Mouse (Mus musculus) CH12.LX (cell line): ENCODE data around the gene Padi3. TPM values are rescaled to one million over a fixed set of nuclear protein-coding genes. Genes with fewer than 3 reads are reported as not detected.

ENCODE experiments used
- DNase-seq: peaks from one replicate; pipeline ENCODE4 v3.0.0-alpha.2; 2013; ENCODE audit errors: extremely low read depth
- H3K27ac ChIP-seq: 2 replicates; pipeline ENCODE4 v1.5.1; 2012; ENCODE audit warnings: low read depth, mild to moderate bottlenecking, control low read depth, moderate library complexity; ENCODE audit not compliant: insufficient read depth
- H3K27me3 ChIP-seq: replicated peaks from 2 replicates; pipeline ENCODE3; 2012; ENCODE audit warnings: inconsistent platforms
- H3K36me3 ChIP-seq, 2 experiments: replicated peaks in 1 of 2; 2 replicates each; pipeline versions ENCODE3 to v1.6.1; 2012; ENCODE audit warnings: inconsistent platforms in 1 of 2, low read length in 1 of 2, mild to moderate bottlenecking in 1 of 2, mixed read lengths in 1 of 2, moderate library complexity in 1 of 2; ENCODE audit not compliant: control insufficient read depth in 1 of 2, insufficient read depth in 1 of 2
- H3K4me1 ChIP-seq, 2 experiments: 2 replicates each; pipeline ENCODE4 v1.6.1; 2012; ENCODE audit warnings: inconsistent platforms in 1 of 2, moderate library complexity in 1 of 2; ENCODE audit not compliant: insufficient read depth in 2 of 2, control insufficient read depth in 1 of 2
- H3K4me2 ChIP-seq: 2 replicates; pipeline ENCODE4 v1.6.1; 2012; ENCODE audit warnings: low read depth, mild to moderate bottlenecking, control low read depth; ENCODE audit not compliant: poor library complexity, insufficient read depth, severe bottlenecking
- H3K4me3 ChIP-seq, 3 experiments: fragments of 150-350 bp in 1 of 3; sonication (generic) in 1 of 3; replicated peaks in 1 of 3; 2 replicates each; pipeline versions ENCODE3 to v1.5.1; 2011 to 2012; ENCODE audit warnings: low read depth in 2 of 3, low read length in 2 of 3, mild to moderate bottlenecking in 2 of 3, moderate library complexity in 2 of 3, control low read depth in 1 of 3, improper control_type of control experiment in 1 of 3, inconsistent platforms in 1 of 3, mixed read lengths in 1 of 3; ENCODE audit not compliant: poor library complexity in 1 of 3
- H3K79me2 ChIP-seq: replicated peaks from 2 replicates; pipeline ENCODE4 v1.6.1; 2012; ENCODE audit warnings: mild to moderate bottlenecking, moderate library complexity; ENCODE audit not compliant: control insufficient read depth, poor library complexity, insufficient read depth, severe bottlenecking; ENCODE audit errors: extremely low read depth
- H3K9ac ChIP-seq: 2 replicates; pipeline ENCODE4 v1.6.1; 2012; ENCODE audit warnings: low read depth, mild to moderate bottlenecking, control low read depth, moderate library complexity; ENCODE audit not compliant: insufficient read depth
- H3K9me3 ChIP-seq: replicated peaks from 2 replicates; pipeline ENCODE3; 2012; ENCODE audit warnings: low read length, inconsistent platforms, mixed read lengths
- BHLHE40 ChIP-seq: IDR thresholded peaks from 2 replicates; pipeline ENCODE4 v1.6.1; 2011; ENCODE audit warnings: mild to moderate bottlenecking, low read depth, low read length, improper control_type of control experiment
- CHD1 ChIP-seq: IDR thresholded peaks from 2 replicates; pipeline ENCODE4 v1.6.1; 2012; ENCODE audit warnings: low read depth, low read length, improper control_type of control experiment, inconsistent platforms
- CTCF ChIP-seq, 2 experiments: IDR thresholded peaks in 1 of 2; conservative IDR thresholded peaks in 1 of 2; 2 replicates each; pipeline ENCODE4 v1.5.1; 2011 to 2012; ENCODE audit warnings: low read depth in 2 of 2, low read length in 2 of 2, improper control_type of control experiment in 1 of 2, inconsistent platforms in 1 of 2, mild to moderate bottlenecking in 1 of 2, moderate library complexity in 1 of 2
- E2F4 ChIP-seq: IDR thresholded peaks from 2 replicates; pipeline ENCODE4 v1.6.1; 2011; ENCODE audit warnings: low read depth, low read length, improper control_type of control experiment; ENCODE audit not compliant: insufficient replicate concordance
- ETS1 ChIP-seq: conservative IDR thresholded peaks from 2 replicates; pipeline ENCODE4 v1.6.1; 2012; ENCODE audit warnings: low read depth, mild to moderate bottlenecking, inconsistent platforms, low read length, improper control_type of control experiment, moderate library complexity
- HCFC1 ChIP-seq: IDR thresholded peaks from 2 replicates; pipeline ENCODE4 v1.6.1; 2012; ENCODE audit warnings: low read depth, mild to moderate bottlenecking, inconsistent platforms, low read length, improper control_type of control experiment
- IRF4 ChIP-seq: IDR thresholded peaks from 2 replicates; pipeline ENCODE4 v1.6.1; 2014; ENCODE audit warnings: low read depth, mild to moderate bottlenecking, inconsistent platforms, low read length, improper control_type of control experiment
- JUND ChIP-seq: conservative IDR thresholded peaks from 2 replicates; pipeline ENCODE4 v1.6.1; 2011; ENCODE audit warnings: low read depth, low read length, improper control_type of control experiment
- KAT2A ChIP-seq: IDR thresholded peaks from 2 replicates; pipeline ENCODE4 v1.6.1; 2012; ENCODE audit warnings: low read length, improper control_type of control experiment, inconsistent platforms; ENCODE audit not compliant: insufficient replicate concordance
- MAFK ChIP-seq: IDR thresholded peaks from 2 replicates; pipeline ENCODE4 v1.6.1; 2011; ENCODE audit warnings: low read length, improper control_type of control experiment; ENCODE audit not compliant: insufficient replicate concordance
- MEF2A ChIP-seq: IDR thresholded peaks from 2 replicates; pipeline ENCODE4 v1.6.1; 2014; ENCODE audit warnings: low read depth, mild to moderate bottlenecking, inconsistent platforms, low read length, improper control_type of control experiment, borderline replicate concordance
- MXI1 ChIP-seq: IDR thresholded peaks from 2 replicates; pipeline ENCODE4 v1.6.1; 2011; ENCODE audit warnings: mild to moderate bottlenecking, low read depth, low read length, improper control_type of control experiment
- NELFE ChIP-seq: IDR thresholded peaks from 2 replicates; pipeline ENCODE4 v1.6.1; 2011; ENCODE audit warnings: low read depth, low read length, improper control_type of control experiment
- PAX5 ChIP-seq: IDR thresholded peaks from 2 replicates; pipeline ENCODE4 v1.6.1; 2012; ENCODE audit warnings: low read length, inconsistent platforms, mixed read lengths
- POLR2A ChIP-seq: IDR thresholded peaks from 2 replicates; pipeline ENCODE4 v1.6.1; 2011; ENCODE audit warnings: low read depth, mild to moderate bottlenecking, improper control_type of control experiment, low read length
- POLR2AphosphoS2 ChIP-seq: IDR thresholded peaks from 2 replicates; pipeline ENCODE4 v1.6.1; 2011; ENCODE audit warnings: low read depth, low read length, improper control_type of control experiment
- TBP ChIP-seq: conservative IDR thresholded peaks from 2 replicates; pipeline ENCODE4 v1.6.1; 2011; ENCODE audit warnings: low read depth, low read length, improper control_type of control experiment
- ZC3H11A ChIP-seq: IDR thresholded peaks from 2 replicates; pipeline ENCODE4 v1.6.1; 2012; ENCODE audit warnings: low read depth, mild to moderate bottlenecking, inconsistent platforms, low read length, improper control_type of control experiment
- ZNF384 ChIP-seq: IDR thresholded peaks from 2 replicates; pipeline ENCODE4 v1.6.1; 2012; ENCODE audit warnings: low read depth, low read length, improper control_type of control experiment, inconsistent platforms
- dilution Hi-C: fragments of 300-500 bp; cut with MboI; formaldehyde crosslinking; loops from 2 replicates; pipeline ENCODE4 v1.14.3; 2020; ENCODE audit warnings: low sequenced_read_pairs; ENCODE audit not compliant: extremely low pct_unique_long_range_greater_than_20kb, extremely low pct_ligation_motif_present
- in situ Hi-C: fragments of 300-500 bp; cut with MboI; formaldehyde crosslinking; loops from 3 replicates; pipeline ENCODE4 v1.14.3; 2019; ENCODE audit warnings: low sequenced_read_pairs, low pct_ligation_motif_present, low pct_unique_long_range_greater_than_20kb, mixed read lengths
- polyA plus RNA-seq: library from polyadenylated mRNA; unstranded; fragments of >175 nt; gene quantifications from 2 replicates; pipeline ENCODE4 v1.2.1, GENCODE M21; 2012; ENCODE audit warnings: low read depth; ENCODE audit not compliant: insufficient read length
- total RNA-seq, 2 experiments: library from RNA; depleted of rRNA; stranded (reverse); fragments of 300-350 nt in 1 of 2; fragments of >200 nt in 1 of 2; gene quantifications; 2 replicates each; pipeline ENCODE4 v1.2.3; 2012 to 2014

Gene Padi3
- 0.17 TPM in 2 replicates for total RNA-seq (2012; rRNA removed)
- 0.09 and 0.11 TPM in 2 replicates for total RNA-seq (2014; rRNA removed)
- 0.07 and 0.10 TPM in 2 replicates for polyA plus RNA-seq

- Histone ChIP-seq H3K79me2 (no peaks in the 10 kb centered on the region), H3K9ac (no peak within 1 kb of the TSS), H3K27ac (no peak within 1 kb of the TSS), H3K9me3 (no peaks in the 10 kb centered on the region), H3K36me3 (no peaks in the 10 kb centered on the region), H3K4me1 (peaks cover 3 to 4% of the 10 kb centered on the region in 2 experiments; a peak in 1 of 4 replicates), H3K4me3 (no peak within 1 kb of the TSS), H3K4me2 (no peak within 1 kb of the TSS), H3K27me3 (peaks cover 68% of the 10 kb centered on the region)
- in situ Hi-C loops: no loop called here
- TF ChIP-seq ETS1 (no peak), POLR2AphosphoS2 (no peak), CHD1 (no peak), BHLHE40 (no peak), NELFE (no peak), JUND (no peak), TBP (no peak), ZC3H11A (no peak), PAX5 (no peak), E2F4 (no peak), KAT2A (no peak), MAFK (no peak), CTCF (conservative IDR thresholded peaks at IDR 0.05 in 1 of 2, IDR thresholded peaks at IDR 0.05 in 1 of 2; ENCODE audit: low read depth in 2 of 2, low read length in 2 of 2) (no peak), MXI1 (no peak), MEF2A (no peak), IRF4 (no peak), POLR2A (no peak), ZNF384 (no peak)
- DNase-seq: peak; percentile 21
- dilution Hi-C loops: no loop called here
These were observed at the start of gene Padi3 for GRCm38 (mm10) chr4:140810458-140811260. Gene Padi3, minus strand, starts transcription at chr4:140810648.

- in situ Hi-C loops (no loop called here), dilution Hi-C loops (no loop called here)
- peaks cover 82% of the 10 kb centered on the region for H3K27me3 ChIP-seq
- H3K9me3 ChIP-seq: peaks cover 8% of the 10 kb centered on the region
- H3K27ac ChIP-seq: no peak overlapping the region
- H3K4me2 ChIP-seq: no peak overlapping the region
- no peaks in the 10 kb centered on the region for H3K36me3 ChIP-seq
- no peaks in the 10 kb centered on the region for H3K79me2 ChIP-seq
- H3K4me1 ChIP-seq: no peaks in the 10 kb centered on the region
- no peak overlapping the region for H3K9ac ChIP-seq
- no peak overlapping the region for H3K4me3 ChIP-seq
- DNase-seq: no peak
- TF ChIP-seq HCFC1: no peak
These were observed 48.8 kb upstream of the Padi3 start for GRCm38 (mm10) chr4:140859291-140859690.
